Mouse (Mus musculus): Measurements from ENCODE around the gene Plekhg6.

DNA sequence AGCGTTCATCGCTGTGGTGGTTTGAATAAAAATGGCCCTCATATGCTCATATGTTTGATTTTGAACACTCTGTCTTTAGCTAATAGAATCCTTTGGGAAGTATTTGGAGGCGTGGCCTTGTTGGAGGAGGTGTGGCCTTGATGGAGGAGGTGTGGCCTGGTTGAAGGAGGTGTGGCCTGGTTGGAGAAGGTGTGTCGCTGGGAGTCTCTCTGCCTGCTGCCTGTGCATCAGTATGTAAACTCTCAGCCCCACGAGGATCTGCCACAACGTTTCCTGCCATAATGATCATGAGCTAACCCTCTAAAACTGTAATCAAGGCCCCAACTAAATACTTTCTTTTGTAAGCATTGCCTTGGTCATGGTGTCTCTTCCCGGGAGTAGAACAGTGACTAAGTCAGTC lies 26.6 kb upstream of the Plekhg6 start:
- TF ChIP-seq POLR2A (IDR thresholded peaks at IDR 0.05; ENCODE audit: borderline replicate concordance, control insufficient read depth, low read depth, low read length) (no peak), CTCF (IDR thresholded peaks at IDR 0.05; ENCODE audit: control insufficient read depth, insufficient read depth, low read length) (no peak)

All from bone marrow, adult 2 months (tissue).